Mouse (Mus musculus): ENCODE results near the gene Brip1.
"Not testable (repeated sequence)": the region's sequence is repeated elsewhere in the genome, so short reads cannot be mapped to it uniquely, and the experiment has no call there.

The Brip1 gene

GRCm38 (mm10) chr11:86201037-86201786, at the start of gene Brip1:
TSS of gene Brip1 (minus strand) at chr11:86201193.
- peak; percentile 96 for DNase-seq (ENCODE audit: low read depth, low spot score)

DNA sequence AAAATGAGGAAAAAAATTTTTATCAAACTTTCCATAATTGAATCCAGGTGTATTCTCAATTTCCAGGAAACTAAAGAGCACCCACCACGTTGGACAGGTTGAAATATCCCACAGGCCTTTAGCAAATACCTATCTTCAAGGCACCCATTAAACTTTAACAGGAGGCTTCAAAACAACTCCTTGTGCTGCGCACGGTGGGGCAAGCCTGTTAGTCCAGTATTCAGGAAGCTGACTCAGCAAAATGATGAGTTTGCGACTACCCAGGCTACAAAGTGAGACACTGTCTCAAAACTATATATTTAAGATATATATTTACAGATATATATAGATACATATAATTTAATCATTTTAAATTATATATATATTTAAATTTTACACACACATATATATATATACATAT, 31.5 kb upstream of the Brip1 start:
- no peak for DNase-seq (ENCODE audit: low read depth, low spot score)

DNA sequence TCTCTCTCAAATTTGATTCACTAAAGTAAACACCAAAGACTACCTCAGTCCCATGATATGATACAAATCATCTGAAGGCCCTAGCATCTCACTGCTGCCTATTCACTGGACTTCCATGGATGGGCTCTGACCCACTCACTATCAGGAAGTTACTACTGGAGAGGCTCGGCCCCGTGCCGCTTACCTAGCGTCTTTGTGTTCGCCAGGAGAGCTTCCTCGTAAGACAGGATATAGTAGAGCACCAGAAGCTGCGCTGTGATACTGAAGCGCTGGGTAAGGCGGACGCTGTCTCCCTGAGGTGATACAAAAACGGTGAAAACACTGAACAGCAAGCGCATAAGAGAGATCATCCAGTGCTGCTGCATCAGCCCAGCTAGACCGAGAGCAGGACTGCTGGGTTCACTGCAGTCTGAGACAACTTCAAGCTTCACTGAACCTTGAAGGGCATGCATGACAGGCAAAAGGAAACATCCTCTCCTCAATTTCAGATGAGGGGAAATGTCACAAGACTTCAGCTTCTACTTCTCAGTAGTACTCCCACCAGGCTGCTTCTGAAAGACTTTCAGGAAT, 30.9 kb upstream of the Brip1 start:
- no peak for DNase-seq (ENCODE audit: low read depth, low spot score)

- no peak for DNase-seq (ENCODE audit: low read depth, low spot score)
Measured at GRCm38 (mm10) chr11:86226646-86227180, 25.7 kb upstream of the Brip1 start.

DNA sequence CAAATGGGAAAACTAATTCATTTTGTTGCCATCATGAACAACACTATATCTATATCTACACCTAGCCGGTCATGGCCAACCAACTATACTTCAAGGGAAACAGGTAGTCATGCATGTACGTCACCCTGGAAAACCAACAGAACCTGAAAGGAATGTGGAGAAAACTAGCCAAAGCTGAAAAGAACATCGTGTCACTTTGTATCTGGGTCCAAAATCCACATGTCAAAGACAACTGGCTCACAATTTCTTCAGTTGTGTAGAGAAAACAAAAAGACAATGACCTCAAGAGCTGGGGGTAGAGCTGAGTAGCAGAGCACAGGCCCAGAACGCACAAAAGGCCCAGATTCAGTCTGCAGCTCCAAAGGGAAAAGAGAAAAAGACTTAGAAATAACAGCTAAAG, 24.8 kb upstream of the Brip1 start:
- DNase-seq (ENCODE audit: low read depth, low spot score), result no peak

- DNase-seq (ENCODE audit: low read depth, low spot score), result no peak
Measured at GRCm38 (mm10) chr11:86211803-86212202, 10.8 kb upstream of the Brip1 start.

- no peak for DNase-seq (ENCODE audit: low read depth, low spot score)
Measured at GRCm38 (mm10) chr11:86209123-86209522, 8.1 kb upstream of the Brip1 start.

DNA sequence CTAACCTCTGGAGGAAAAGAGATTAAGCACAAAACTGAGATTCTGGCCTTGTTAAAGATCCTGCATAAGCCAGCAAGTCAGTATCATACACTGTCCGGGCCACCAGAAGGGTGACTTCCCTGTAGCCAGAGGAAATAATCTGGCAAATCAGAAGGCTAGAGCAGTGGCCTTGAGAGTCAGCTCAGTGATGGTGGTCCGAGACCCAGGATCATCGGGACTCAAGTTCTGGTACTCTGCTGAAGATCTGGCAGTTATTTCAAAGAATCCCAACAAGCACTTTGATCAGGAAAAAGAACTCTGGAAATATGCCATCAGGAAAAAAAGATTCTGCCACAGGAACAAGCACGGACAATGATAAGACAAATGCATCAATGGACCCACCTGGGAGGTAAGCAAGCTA, 4.9 kb upstream of the Brip1 start:
- DNase-seq (ENCODE audit: low read depth, low spot score), result no peak

- DNase-seq (ENCODE audit: low read depth, low spot score), result no peak
Measured at GRCm38 (mm10) chr11:86205031-86205430, 4.0 kb upstream of the Brip1 start.

GRCm38 (mm10) chr11:86201901-86202675, 1.1 kb upstream of the Brip1 start:
- DNase-seq (ENCODE audit: low read depth, low spot score), result no peak

- DNase-seq (ENCODE audit: low read depth, low spot score), result peak; percentile 41
Measured at GRCm38 (mm10) chr11:86200460-86201021, 452 bp downstream of the Brip1 start.

DNA sequence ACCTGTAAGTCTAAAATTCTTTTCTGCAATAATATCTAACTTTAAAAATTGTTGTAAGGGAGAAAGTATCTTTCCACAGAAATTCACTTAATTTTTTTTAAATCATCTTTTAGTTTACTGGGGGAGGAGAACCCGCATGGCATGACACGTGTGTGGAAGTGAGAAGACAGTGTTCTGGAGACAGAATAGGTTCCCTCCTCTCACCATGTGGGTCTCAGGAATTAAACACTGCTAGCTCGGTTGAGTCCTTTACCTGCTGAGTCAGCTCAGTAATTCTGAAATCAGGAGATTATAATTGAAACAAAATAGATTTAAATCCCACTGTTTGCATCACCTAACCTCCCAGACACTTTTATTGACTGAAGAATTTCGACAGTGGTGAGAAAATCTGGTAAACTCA, 1.3 kb downstream of the Brip1 start:
- DNase-seq (ENCODE audit: low read depth, low spot score), result no peak

DNA sequence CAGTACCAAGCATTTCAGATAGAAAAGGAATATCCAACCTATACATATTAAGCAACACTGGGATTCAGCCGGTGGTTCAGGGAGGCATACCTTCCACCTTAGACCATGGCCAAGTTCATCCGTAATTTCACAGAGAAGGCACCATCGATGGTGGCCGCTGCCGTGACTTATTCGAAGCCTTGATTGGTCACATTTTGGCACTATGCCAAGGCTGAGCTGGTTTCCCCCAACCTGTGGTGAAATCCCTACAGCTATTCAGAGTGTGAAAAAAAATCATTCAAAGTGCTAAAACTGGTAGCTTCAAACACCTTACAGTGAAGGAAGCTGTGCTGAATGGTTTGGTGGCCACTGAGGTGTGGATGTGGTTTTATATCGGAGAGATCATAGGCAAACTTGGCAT, 15.8 kb downstream of the Brip1 start:
- not testable (repeated sequence) for DNase-seq (ENCODE audit: low read depth, low spot score)

GRCm38 (mm10) chr11:86175833-86176232, 25.2 kb downstream of the Brip1 start:
- no peak for DNase-seq (ENCODE audit: low read depth, low spot score)

- DNase-seq (ENCODE audit: low read depth, low spot score), result peak; percentile 32
Measured at GRCm38 (mm10) chr11:86174173-86174572, 26.8 kb downstream of the Brip1 start.

DNA sequence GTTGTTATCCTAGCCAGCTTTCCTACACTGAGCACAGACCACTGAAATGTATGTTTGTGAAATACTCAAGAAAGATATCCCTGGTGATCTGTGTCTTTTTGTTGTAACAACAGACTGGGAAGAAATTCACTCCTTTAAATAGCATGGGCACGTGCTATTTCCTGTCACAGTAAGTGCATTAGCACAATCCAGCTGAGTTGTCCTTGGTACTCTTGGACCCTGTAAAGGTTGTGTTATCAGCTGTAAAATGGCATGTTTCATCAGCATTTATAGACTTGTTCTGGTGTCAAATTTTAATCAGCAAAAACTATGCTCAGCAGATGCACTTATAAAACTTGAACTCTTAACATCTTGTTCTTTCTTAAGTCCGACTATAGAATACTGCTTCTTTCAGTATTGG, 30.2 kb downstream of the Brip1 start:
- no peak for DNase-seq (ENCODE audit: low read depth, low spot score)

DNA sequence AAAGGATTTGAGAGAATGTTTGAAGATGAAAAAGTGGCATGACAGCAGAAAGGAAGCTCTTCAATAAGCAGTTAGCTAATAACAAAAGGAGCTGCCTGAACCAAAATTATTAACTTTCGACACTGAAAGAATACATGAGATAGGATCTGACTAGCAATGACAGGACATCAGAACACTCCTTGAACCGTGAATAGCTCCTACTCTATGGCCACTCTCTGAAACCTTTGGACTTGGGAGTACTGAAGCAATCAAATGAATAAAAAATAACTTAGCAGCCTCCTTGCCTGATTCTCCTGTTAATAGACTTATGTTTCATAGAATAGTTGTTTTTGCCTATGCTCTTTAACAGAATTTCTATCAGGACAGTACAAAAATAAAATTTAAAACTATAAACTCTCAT, 40.7 kb downstream of the Brip1 start:
- DNase-seq (ENCODE audit: low read depth, low spot score), result no peak

DNA sequence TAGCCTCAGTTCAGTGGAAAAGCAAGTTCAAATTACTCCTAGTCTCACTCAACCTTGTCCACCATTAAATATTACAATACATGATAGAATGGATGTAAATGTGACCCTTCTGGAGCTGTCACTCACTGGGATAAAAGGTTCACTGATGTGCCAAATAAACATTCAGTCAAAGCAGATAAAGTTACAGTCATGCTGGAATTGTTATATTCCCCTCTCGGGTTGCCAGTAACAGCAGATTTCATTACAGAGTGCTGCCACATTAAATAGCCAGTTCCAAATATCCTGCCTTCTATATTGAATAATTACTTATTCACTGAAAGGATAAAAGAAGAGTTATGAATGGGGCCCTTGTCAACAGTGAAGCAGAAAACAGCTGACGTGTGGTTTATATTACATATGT, 42.0 kb downstream of the Brip1 start:
- no peak for DNase-seq (ENCODE audit: low read depth, low spot score)

- DNase-seq (ENCODE audit: low read depth, low spot score), result no peak
Measured at GRCm38 (mm10) chr11:86155638-86156037, 45.4 kb downstream of the Brip1 start.

DNA sequence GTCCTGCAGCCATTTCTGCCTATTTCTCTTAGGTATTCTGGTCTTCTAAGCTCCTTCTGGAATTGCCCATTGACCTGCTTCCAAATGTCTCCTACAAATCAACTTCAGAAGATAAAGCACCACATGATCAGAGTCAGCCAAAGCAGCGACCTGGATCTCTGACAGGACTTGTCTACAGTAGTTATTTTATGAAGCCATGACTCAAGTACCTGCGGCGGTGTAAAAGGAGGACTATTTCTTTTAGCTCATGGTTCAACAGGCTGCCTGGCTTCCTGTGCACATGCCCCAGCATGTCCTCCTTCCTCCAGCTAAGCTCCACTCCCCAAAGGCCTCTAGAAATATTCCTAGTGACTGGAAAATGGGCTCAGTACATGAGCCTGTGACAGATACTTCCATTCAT, 69.7 kb downstream of the Brip1 start:
- DNase-seq (ENCODE audit: low read depth, low spot score), result no peak

GRCm38 (mm10) chr11:86117078-86117869, 83.7 kb downstream of the Brip1 start:
- DNase-seq (ENCODE audit: low read depth, low spot score), result no peak

Measured in embryo, embryonic 11.5 days (tissue).